Mouse (Mus musculus) heart, postnatal 0 days (tissue): ENCODE results near the gene Swap70.

Source experiments
- CTCF ChIP-seq: IDR thresholded peaks from 2 replicates; pipeline ENCODE4 v1.5.1; 2016; ENCODE audit warnings: antibody characterized with exemption, control low read depth, low read depth
- EP300 ChIP-seq: IDR thresholded peaks from 2 replicates; pipeline ENCODE4 v1.6.1; 2016; ENCODE audit warnings: antibody characterized with exemption, low read depth

- TF ChIP-seq CTCF (no peak), EP300 (no peak)
Observed at GRCm38 (mm10) chr7:110270455-110270854, 48.9 kb downstream of the Swap70 start.
